Mouse (Mus musculus) ES-E14 (cell line): ENCODE data around the gene Fam213b. TPM values are rescaled to one million over a fixed set of nuclear protein-coding genes. Genes with fewer than 3 reads are reported as not detected.

Source experiments
- DNase-seq: peaks from one replicate; pipeline ENCODE4 v3.0.0-alpha.2; 2013; ENCODE audit warnings: low read depth, low spot score
- H3K27ac ChIP-seq: 2 replicates; pipeline ENCODE4 v1.5.1; 2012; ENCODE audit warnings: low read depth, mild to moderate bottlenecking, low read length, moderate library complexity, mixed read lengths; ENCODE audit not compliant: poor library complexity, insufficient read depth, severe bottlenecking
- H3K36me3 ChIP-seq: 2 replicates; pipeline ENCODE4 v1.6.1; 2012; ENCODE audit warnings: mild to moderate bottlenecking, low read length, moderate library complexity, mixed read lengths; ENCODE audit not compliant: control insufficient read depth, poor library complexity, insufficient read depth, severe bottlenecking
- H3K4me1 ChIP-seq, 2 experiments: fragments of 150-350 bp in 1 of 2; sonication (generic) in 1 of 2; 2 replicates each; pipeline ENCODE4 v1.6.1; 2012; ENCODE audit warnings: low read length in 2 of 2, mild to moderate bottlenecking in 1 of 2, mixed read lengths in 1 of 2; ENCODE audit not compliant: control insufficient read depth in 2 of 2, insufficient read depth in 2 of 2, poor library complexity in 1 of 2
- H3K4me3 ChIP-seq, 2 experiments: fragments of 150-350 bp in 1 of 2; sonication (generic) in 1 of 2; 2 replicates each; pipeline ENCODE4 v1.5.1; 2012; ENCODE audit warnings: low read length in 2 of 2, low read depth in 1 of 2, mild to moderate bottlenecking in 1 of 2, mixed read lengths in 1 of 2; ENCODE audit not compliant: insufficient read depth in 1 of 2, poor library complexity in 1 of 2, severe bottlenecking in 1 of 2
- H3K9ac ChIP-seq: 2 replicates; pipeline ENCODE4 v1.6.1; 2012; ENCODE audit warnings: low read depth, mild to moderate bottlenecking, low read length, mixed read lengths; ENCODE audit not compliant: poor library complexity, insufficient read depth, severe bottlenecking
- H3K9me3 ChIP-seq: fragments of 150-350 bp; sonication (generic); 2 replicates; pipeline ENCODE4 v1.6.1; 2012; ENCODE audit warnings: low read depth, mild to moderate bottlenecking, low read length; ENCODE audit not compliant: control insufficient read depth, insufficient read depth
- CHD2 ChIP-seq: IDR thresholded peaks from 2 replicates; pipeline ENCODE4 v1.6.1; 2014; ENCODE audit warnings: mild to moderate bottlenecking, low read depth, low read length, inconsistent platforms
- HCFC1 ChIP-seq: IDR thresholded peaks from 2 replicates; pipeline ENCODE4 v1.6.1; 2012; ENCODE audit warnings: low read length, inconsistent platforms, borderline replicate concordance; ENCODE audit not compliant: insufficient read depth
- MAFK ChIP-seq: IDR thresholded peaks from 2 replicates; pipeline ENCODE4 v1.6.1; 2014; ENCODE audit warnings: mild to moderate bottlenecking, low read depth, low read length, inconsistent platforms; ENCODE audit not compliant: insufficient read depth
- ZC3H11A ChIP-seq: IDR thresholded peaks from 2 replicates; pipeline ENCODE4 v1.6.1; 2012; ENCODE audit warnings: low read depth, mild to moderate bottlenecking, inconsistent platforms, low read length, borderline replicate concordance
- ZNF384 ChIP-seq: IDR thresholded peaks from 2 replicates; pipeline ENCODE4 v1.6.1; 2012; ENCODE audit warnings: low read depth, low read length, inconsistent platforms
- in situ Hi-C, 2 experiments: fragments of 600-800 bp; cut with MboI; formaldehyde crosslinking; loops; one replicate each; pipeline ENCODE4 v1.15.1; 2025; ENCODE audit warnings: low sequenced_read_pairs in 2 of 2, inconsistent platforms in 1 of 2; ENCODE audit not compliant: unreplicated experiment in 2 of 2
- total RNA-seq: library from RNA; depleted of rRNA; stranded (reverse); fragments of 300-350 nt; gene quantifications from 2 replicates; pipeline ENCODE4 v1.2.3, GENCODE M21; 2012

Gene Fam213b
- total RNA-seq, 1 experiment, result 15.7 TPM

DNA sequence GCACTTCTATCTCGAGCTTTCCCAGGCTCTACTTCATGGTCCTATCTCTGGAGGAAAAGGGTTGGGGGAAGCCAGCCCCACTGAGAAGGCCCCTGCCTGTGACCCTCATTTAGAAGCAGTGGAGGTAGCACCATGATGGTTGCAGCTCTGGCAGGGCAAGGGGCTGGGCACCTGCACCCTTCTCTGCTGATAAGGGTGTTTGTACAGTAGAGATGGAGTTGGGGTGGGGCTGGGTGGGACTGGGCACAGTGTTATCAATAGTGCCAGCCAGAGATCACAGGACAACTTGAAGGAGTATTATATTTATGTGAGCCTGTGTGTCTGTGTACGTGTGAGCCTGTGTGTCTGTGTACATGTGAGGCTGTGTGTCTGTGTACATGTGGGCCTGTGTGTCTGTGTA is 12.7 kb upstream of the Fam213b start:
- Histone ChIP-seq H3K4me3 (no peak overlapping the region), H3K4me1 (peaks cover 3 to 7% of the 10 kb centered on the region in 2 experiments; a peak in 1 of 4 replicates), H3K9me3 (no peaks in the 10 kb centered on the region), H3K9ac (no peak overlapping the region), H3K27ac (no peak overlapping the region), H3K36me3 (no peaks in the 10 kb centered on the region)
- TF ChIP-seq ZNF384 (no peak), MAFK (no peak), ZC3H11A (no peak), CHD2 (no peak), HCFC1 (no peak)
- no peak for DNase-seq
- in situ Hi-C loops, result no loop called here

DNA sequence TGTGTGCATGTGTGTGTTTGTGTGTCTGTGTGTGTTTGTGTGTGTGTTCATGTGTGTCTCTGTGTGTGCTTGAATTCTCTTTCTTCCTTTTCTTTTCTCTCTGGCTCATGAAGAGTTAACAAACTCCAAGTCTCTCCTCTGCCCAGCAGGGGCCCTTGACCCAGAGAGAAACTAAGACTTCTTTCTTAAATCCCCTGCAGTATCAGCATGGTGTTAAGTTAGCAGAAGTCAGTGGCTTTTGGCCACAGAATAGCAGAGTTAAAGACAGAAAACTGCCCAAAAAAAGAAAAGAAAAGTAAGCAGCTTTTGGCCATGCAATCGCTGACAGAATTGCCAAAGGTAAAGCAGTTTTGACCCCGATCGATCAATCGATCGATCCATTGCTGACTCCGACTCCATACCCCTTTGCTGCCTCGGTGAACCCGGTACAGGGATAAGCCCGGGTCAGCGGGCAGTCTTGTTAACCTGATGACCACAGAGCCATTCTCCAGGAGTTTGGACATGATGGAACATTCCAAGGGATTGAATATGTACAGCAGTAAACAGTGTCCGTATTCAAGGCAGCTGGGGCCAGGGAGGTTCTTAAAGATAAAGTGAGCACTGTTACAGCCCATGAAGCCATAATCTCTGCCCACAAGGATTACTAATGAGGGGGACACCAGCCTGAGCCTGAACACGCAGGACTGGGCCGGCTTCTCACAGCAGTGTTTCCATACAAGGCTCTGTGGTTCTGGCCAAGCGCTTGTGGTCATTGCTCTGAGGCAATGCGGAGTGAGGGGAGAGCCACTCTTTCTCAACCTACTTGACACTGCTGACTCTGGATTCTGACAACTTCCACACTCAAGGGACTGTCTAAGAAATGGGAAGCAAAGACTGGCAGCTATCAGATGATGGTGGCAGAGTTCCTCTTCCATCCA is 11.9 kb upstream of the Fam213b start:
- Histone ChIP-seq H3K27ac (no peak overlapping the region), H3K9ac (no peak overlapping the region), H3K4me1 (peaks cover 3 to 7% of the 10 kb centered on the region in 2 experiments; a peak in 1 of 4 replicates), H3K9me3 (no peaks in the 10 kb centered on the region), H3K4me3 (no peak overlapping the region), H3K36me3 (no peaks in the 10 kb centered on the region)
- DNase-seq, result no peak
- in situ Hi-C loops, result no loop called here
- TF ChIP-seq CHD2 (no peak), MAFK (no peak), HCFC1 (no peak), ZC3H11A (no peak), ZNF384 (no peak)

DNA sequence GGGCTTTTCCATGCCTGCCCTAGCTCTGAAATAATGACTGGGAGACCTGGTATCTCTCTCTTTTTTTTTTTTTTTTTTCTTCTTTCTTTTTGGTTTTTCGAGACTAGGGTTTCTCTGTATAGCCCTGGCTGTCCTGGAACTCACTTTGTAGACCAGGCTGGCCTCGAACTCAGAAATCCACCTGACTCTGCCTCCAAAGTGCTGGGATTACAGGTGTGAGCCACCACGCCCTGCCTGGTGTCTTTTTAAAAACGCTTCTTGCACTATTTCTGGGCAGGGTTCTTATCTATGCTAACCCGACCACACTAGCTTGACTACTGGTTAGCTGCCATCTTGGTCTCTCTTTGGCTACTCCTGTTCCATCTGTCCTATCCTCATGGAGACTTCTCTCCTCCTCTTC is 9.6 kb upstream of the Fam213b start:
- no peak for TF ChIP-seq CHD2
- TF ChIP-seq HCFC1, result no peak
- no peak for TF ChIP-seq ZNF384
- TF ChIP-seq MAFK, result no peak
- TF ChIP-seq ZC3H11A, result no peak
- Histone ChIP-seq H3K9ac (no peak overlapping the region), H3K4me3 (no peak overlapping the region), H3K9me3 (no peaks in the 10 kb centered on the region), H3K27ac (no peak overlapping the region), H3K36me3 (no peaks in the 10 kb centered on the region), H3K4me1 (peaks cover 5 to 7% of the 10 kb centered on the region in 2 experiments; a peak in 2 of 4 replicates)
- in situ Hi-C loops, result no loop called here
- no peak for DNase-seq

- Histone ChIP-seq H3K36me3 (no peaks in the 10 kb centered on the region), H3K9me3 (no peaks in the 10 kb centered on the region), H3K4me1 (peaks cover 5 to 7% of the 10 kb centered on the region in 2 experiments; a peak in 2 of 4 replicates), H3K27ac (no peak overlapping the region), H3K4me3 (0 out of 4 replicates have a peak overlapping the region, but pooled peaks of 1 of the 2 experiments have one; percentile 25), H3K9ac (peak overlapping the region; percentile 16; the same call in 1 of the 2 replicates)
- no peak for TF ChIP-seq CHD2
- TF ChIP-seq ZNF384, result no peak
- TF ChIP-seq MAFK, result no peak
- TF ChIP-seq ZC3H11A, result no peak
- TF ChIP-seq HCFC1, result no peak; the same call in 1 of the 2 replicates
- in situ Hi-C loops, result no loop called here
- DNase-seq, result peak; percentile 65
These were observed 8.9 kb upstream of the Fam213b start for GRCm38 (mm10) chr4:154907833-154908232.
